Mouse (Mus musculus) B cell, adult 2 months (primary cell): ENCODE measurements around the gene Polr1a.

Experiments used
- DNase-seq, 2 experiments: peaks; one replicate each; pipeline ENCODE4 v3.0.0; 2022

Gene Polr1a

DNA sequence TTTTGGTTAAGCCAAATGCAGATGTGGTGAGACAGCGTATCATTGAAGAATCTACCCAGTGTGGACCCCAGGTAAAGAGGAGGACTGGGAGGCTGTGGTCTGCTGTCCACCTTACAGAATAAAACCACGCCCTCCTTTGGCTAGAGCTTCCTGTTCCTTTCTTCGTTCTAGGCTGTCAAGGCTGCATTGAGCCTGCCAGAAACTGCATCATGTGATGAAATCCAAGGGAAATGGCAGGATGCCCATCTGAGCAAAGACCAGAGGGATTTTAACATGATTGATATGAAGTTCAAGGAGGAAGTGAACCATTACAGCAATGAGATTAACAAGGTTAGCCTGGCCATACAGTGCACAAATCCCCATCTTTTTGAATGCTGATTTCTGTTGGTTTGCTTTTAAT, 41.7 kb downstream of the Polr1a start:
- no peak for DNase-seq

DNA sequence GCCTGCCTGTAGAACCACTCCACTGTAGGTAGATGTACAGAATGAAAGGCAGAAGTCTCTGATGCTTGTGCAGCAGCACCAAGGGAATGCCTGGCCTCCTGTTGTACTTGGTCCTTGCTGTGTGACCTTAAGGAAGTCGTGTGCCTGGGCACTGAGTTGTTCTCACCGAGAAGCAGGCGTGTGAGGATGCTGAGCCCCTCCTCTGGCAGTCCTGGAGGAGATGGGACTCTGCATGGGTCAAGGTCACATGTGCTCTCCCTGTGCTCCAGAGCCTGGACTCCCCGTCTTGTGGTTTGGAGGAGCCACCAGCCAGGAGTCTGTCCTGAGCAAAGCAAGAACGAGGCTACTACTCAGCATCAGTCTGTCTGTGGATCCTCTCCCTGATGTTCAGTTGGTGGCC, 42.3 kb downstream of the Polr1a start:
- DNase-seq: no peak

DNA sequence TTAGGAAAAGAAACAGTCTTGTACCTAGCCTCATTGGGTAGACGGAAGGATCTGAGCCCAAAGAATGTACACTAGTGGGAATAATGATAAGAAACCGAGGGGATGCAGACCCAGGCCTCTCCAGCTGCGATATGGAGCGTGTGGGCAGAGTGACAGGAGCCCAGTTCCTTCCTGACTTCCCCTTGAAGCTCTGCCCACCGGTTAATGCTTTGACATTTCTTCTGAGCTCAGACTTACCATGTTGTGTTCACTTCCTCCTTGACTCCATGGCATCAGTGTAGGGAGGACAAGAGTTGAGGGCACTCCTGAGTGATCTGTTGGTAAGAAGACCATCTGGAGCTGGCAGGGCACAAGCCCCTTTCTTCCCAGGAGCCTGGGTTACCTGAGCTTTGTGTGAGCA, 53.3 kb downstream of the Polr1a start:
- DNase-seq: no peak

- no peak for DNase-seq
Measured at GRCm38 (mm10) chr6:71962706-71963105, 53.9 kb downstream of the Polr1a start.

GRCm38 (mm10) chr6:71963561-71963960, 54.7 kb downstream of the Polr1a start:
- no peak for DNase-seq

GRCm38 (mm10) chr6:71966683-71967303, 57.9 kb downstream of the Polr1a start:
- no peak for DNase-seq

- DNase-seq: no peak
Measured at GRCm38 (mm10) chr6:71967847-71968246, 59.0 kb downstream of the Polr1a start.

DNA sequence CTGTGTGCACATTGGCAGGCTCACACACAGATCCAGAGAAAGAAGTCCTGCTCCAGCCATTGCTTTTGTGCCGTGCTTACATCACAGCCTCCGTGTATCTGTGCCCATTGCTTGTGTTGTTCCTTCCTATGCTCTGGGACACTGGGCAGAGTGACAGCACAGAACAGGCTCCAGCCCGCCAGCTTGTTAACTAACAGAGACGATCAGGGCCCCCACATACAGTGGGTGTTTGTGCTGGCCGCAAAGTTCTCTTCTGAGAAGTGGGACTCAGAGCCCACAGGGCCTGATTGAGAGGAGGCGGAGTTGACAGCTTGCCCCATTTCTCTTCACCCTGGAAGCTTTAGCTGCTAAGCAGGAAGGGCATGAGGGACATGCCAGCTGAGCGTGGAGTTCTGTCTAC, 60.6 kb downstream of the Polr1a start:
- DNase-seq: no peak

DNA sequence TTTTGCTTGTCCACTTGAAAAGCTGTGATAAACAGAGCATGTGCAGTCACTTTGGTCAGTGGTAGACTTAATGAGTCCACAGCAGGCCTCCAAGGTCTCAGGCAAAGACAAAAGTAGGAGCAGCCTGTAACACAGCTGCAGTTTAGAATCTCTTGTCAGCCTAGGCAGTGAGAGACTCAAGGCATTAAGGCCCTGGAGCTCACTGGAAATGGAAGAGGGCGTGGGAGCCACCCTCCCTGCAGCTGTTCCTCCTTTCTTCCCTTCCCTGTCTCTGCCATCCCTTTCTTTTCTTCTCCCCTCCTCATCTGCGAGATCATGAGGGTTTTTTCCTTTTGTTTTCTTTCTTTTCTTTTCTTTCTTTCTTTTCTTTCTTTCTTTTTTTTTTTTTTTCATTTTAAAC, 61.3 kb downstream of the Polr1a start:
- DNase-seq: no peak

GRCm38 (mm10) chr6:71976592-71976991, 67.7 kb downstream of the Polr1a start:
- no peak for DNase-seq

GRCm38 (mm10) chr6:71980165-71980564, 71.3 kb downstream of the Polr1a start:
- peak in 1 of 2 experiments; percentile 5 for DNase-seq

- DNase-seq: no peak
Measured at GRCm38 (mm10) chr6:71980587-71980986, 71.7 kb downstream of the Polr1a start.

GRCm38 (mm10) chr6:71981450-71981849, 72.6 kb downstream of the Polr1a start:
- DNase-seq: no peak

GRCm38 (mm10) chr6:71985984-71986383, 77.1 kb downstream of the Polr1a start:
- DNase-seq: no peak

DNA sequence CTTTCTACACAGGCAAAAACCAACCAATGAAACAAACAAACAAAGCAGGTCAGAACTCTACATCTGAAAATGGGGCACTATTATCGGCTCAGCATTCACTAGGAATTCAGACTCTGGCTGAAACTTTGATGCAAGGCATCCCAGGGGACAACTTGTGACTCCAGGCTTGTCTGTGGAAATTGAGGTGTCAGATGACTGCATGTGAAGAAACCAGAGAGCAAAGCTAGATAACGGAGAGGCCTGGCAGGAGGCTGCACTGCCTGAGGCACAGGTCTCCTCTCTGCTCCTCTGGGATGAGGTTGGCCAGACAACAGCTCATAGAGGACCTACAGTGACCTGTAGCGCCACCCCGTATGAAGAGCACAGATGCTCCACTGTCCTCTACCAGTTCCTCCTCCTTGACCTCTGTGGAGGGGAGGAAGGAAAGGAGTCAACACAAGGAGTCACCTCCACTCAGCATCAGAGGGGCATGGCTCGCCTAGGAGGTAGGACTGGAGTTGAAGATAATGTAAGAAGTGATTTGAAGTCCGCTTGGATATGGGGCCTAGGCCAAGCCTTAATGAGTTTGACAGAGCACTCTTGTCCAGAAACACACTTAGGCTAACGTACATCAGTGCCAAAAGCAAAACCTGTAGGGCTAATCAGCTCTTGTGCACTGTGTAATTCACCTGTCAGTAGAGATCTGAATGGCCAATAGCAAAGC, 78.8 kb downstream of the Polr1a start:
- no peak for DNase-seq

- DNase-seq: no peak
Measured at GRCm38 (mm10) chr6:71989647-71990351, 80.9 kb downstream of the Polr1a start.

- DNase-seq: no peak
Measured at GRCm38 (mm10) chr6:71990371-71990837, 81.6 kb downstream of the Polr1a start.

- no peak for DNase-seq
Measured at GRCm38 (mm10) chr6:71991190-71991932, 82.5 kb downstream of the Polr1a start.

- no peak for DNase-seq
Measured at GRCm38 (mm10) chr6:71991933-71992325, 83.1 kb downstream of the Polr1a start.

GRCm38 (mm10) chr6:71994004-71994403, 85.2 kb downstream of the Polr1a start:
- no peak for DNase-seq

GRCm38 (mm10) chr6:71995081-71995480, 86.2 kb downstream of the Polr1a start:
- DNase-seq: no peak

DNA sequence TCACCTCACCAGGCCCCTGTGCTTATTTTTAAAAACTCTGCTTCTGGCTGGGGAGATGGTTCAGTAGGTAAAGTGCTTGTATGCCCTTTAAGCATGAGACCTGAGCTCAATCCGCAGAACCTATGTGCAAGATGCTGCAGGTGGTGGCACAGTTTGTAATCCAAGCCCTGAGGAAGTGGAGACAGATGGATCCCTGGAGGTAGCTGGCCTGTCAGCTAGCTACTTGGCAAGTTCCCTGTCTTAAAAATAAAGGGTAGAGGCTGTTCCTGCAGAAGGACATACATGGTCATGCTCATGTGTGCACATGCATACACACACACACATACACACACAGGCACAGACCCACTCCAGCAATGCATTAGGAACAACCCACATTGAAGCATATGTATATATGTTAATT, 88.4 kb downstream of the Polr1a start:
- no peak for DNase-seq

- no peak for DNase-seq
Measured at GRCm38 (mm10) chr6:71999917-72000512, 91.2 kb downstream of the Polr1a start.
